Mouse (Mus musculus): ENCODE measurements around the gene Capn3. TPM values are rescaled to one million over a fixed set of nuclear protein-coding genes. Genes with fewer than 3 reads are reported as not detected.

Capn3 gene
- 1.5 and 2.3 TPM in 2 replicates for polyA plus RNA-seq (2014; fragmentation: Nextera tagmentation; extraction: Ambion mirVana)

GRCm38 (mm10) chr2:120455719-120456118 lies at the start of gene Capn3:
TSS of gene Capn3 (plus strand) at chr2:120456019.
- WGBS = 71% methylated on average over 4 of the region's 4 CpGs
- no peaks in the 10 kb centered on the region for H3K4me1 ChIP-seq (replicated peaks; ENCODE audit: control insufficient read depth, insufficient read depth, low read length)
- DNase-seq (ENCODE audit: low spot score) (no peak), ATAC-seq (replicated peaks; ENCODE audit: low FRiP score, low TSS enrichment, low read depth) (no peak)
- no peak within 1 kb of the TSS for H3K9ac ChIP-seq (ENCODE audit: low read length)
- H3K9me3 ChIP-seq (ENCODE audit: control insufficient read depth, low read length) = no peaks in the 10 kb centered on the region
- no peaks in the 10 kb centered on the region for H3K27me3 ChIP-seq (replicated peaks; ENCODE audit: control insufficient read depth, insufficient read depth, low read length)
- no peak within 1 kb of the TSS for H3K27ac ChIP-seq (ENCODE audit: low read depth)
- H3K4me2 ChIP-seq (ENCODE audit: low read length) = no peak within 1 kb of the TSS
- no peaks in the 10 kb centered on the region for H3K36me3 ChIP-seq (ENCODE audit: control insufficient read depth, insufficient read depth, low read length)
- H3K4me3 ChIP-seq (ENCODE audit: low read depth, low read length) = no peak within 1 kb of the TSS

- no peak for DNase-seq (ENCODE audit: low spot score)
- no peaks in the 10 kb centered on the region for H3K9me3 ChIP-seq (ENCODE audit: control insufficient read depth, low read length)
- no peak for ATAC-seq (replicated peaks; ENCODE audit: low FRiP score, low TSS enrichment, low read depth)
- H3K4me3 ChIP-seq (ENCODE audit: low read depth, low read length) = no peak overlapping the region
- no peaks in the 10 kb centered on the region for H3K27me3 ChIP-seq (replicated peaks; ENCODE audit: control insufficient read depth, insufficient read depth, low read length)
- no peak overlapping the region for H3K9ac ChIP-seq (ENCODE audit: low read length)
- H3K27ac ChIP-seq (ENCODE audit: low read depth) = no peak overlapping the region
- H3K36me3 ChIP-seq (ENCODE audit: control insufficient read depth, insufficient read depth, low read length) = 0 out of 2 replicates have a peak, but pooled peaks cover 2% of the 10 kb centered on the region
- no peaks in the 10 kb centered on the region for H3K4me1 ChIP-seq (replicated peaks; ENCODE audit: control insufficient read depth, insufficient read depth, low read length)
- no peak overlapping the region for H3K4me2 ChIP-seq (ENCODE audit: low read length)
- 89% methylated on average over 3 of the region's 3 CpGs for WGBS
Measured at GRCm38 (mm10) chr2:120411096-120411628, 44.7 kb upstream of the Capn3 start.

GRCm38 (mm10) chr2:120414113-120414512 lies 41.7 kb upstream of the Capn3 start:
- no peak overlapping the region for H3K4me2 ChIP-seq (ENCODE audit: low read length)
- no peak overlapping the region for H3K4me3 ChIP-seq (ENCODE audit: low read depth, low read length)
- no peak overlapping the region for H3K9ac ChIP-seq (ENCODE audit: low read length)
- no peaks in the 10 kb centered on the region for H3K27me3 ChIP-seq (replicated peaks; ENCODE audit: control insufficient read depth, insufficient read depth, low read length)
- H3K9me3 ChIP-seq (ENCODE audit: control insufficient read depth, low read length) = no peaks in the 10 kb centered on the region
- DNase-seq (ENCODE audit: low spot score) (no peak), ATAC-seq (replicated peaks; ENCODE audit: low FRiP score, low TSS enrichment, low read depth) (no peak)
- H3K4me1 ChIP-seq (replicated peaks; ENCODE audit: control insufficient read depth, insufficient read depth, low read length) = no peaks in the 10 kb centered on the region
- H3K36me3 ChIP-seq (ENCODE audit: control insufficient read depth, insufficient read depth, low read length) = 0 out of 2 replicates have a peak, but pooled peaks cover 2% of the 10 kb centered on the region
- no peak overlapping the region for H3K27ac ChIP-seq (ENCODE audit: low read depth)

- Histone ChIP-seq H3K36me3 (ENCODE audit: control insufficient read depth, insufficient read depth, low read length) (0 out of 2 replicates have a peak, but pooled peaks cover 2% of the 10 kb centered on the region), H3K4me3 (ENCODE audit: low read depth, low read length) (no peak overlapping the region), H3K9ac (ENCODE audit: low read length) (no peak overlapping the region), H3K9me3 (ENCODE audit: control insufficient read depth, low read length) (no peaks in the 10 kb centered on the region), H3K4me1 (replicated peaks; ENCODE audit: control insufficient read depth, insufficient read depth, low read length) (no peaks in the 10 kb centered on the region), H3K27ac (ENCODE audit: low read depth) (no peak overlapping the region), H3K4me2 (ENCODE audit: low read length) (no peak overlapping the region), H3K27me3 (replicated peaks; ENCODE audit: control insufficient read depth, insufficient read depth, low read length) (no peaks in the 10 kb centered on the region)
- 68% methylated on average over 1 of the region's 1 CpGs for WGBS
- DNase-seq (ENCODE audit: low spot score) = no peak
- ATAC-seq (replicated peaks; ENCODE audit: low FRiP score, low TSS enrichment, low read depth) = no peak
Measured at GRCm38 (mm10) chr2:120414738-120415414, 40.9 kb upstream of the Capn3 start.

GRCm38 (mm10) chr2:120424386-120424785 lies 31.4 kb upstream of the Capn3 start:
- no peak overlapping the region for H3K9ac ChIP-seq (ENCODE audit: low read length)
- WGBS = 80% methylated on average over 5 of the region's 5 CpGs
- ATAC-seq (replicated peaks; ENCODE audit: low FRiP score, low TSS enrichment, low read depth) (no peak), DNase-seq (ENCODE audit: low spot score) (no peak)
- no peaks in the 10 kb centered on the region for H3K27me3 ChIP-seq (replicated peaks; ENCODE audit: control insufficient read depth, insufficient read depth, low read length)
- no peaks in the 10 kb centered on the region for H3K4me1 ChIP-seq (replicated peaks; ENCODE audit: control insufficient read depth, insufficient read depth, low read length)
- no peak overlapping the region for H3K27ac ChIP-seq (ENCODE audit: low read depth)
- H3K9me3 ChIP-seq (ENCODE audit: control insufficient read depth, low read length) = no peaks in the 10 kb centered on the region
- H3K4me3 ChIP-seq (ENCODE audit: low read depth, low read length) = no peak overlapping the region
- H3K4me2 ChIP-seq (ENCODE audit: low read length) = no peak overlapping the region
- no peaks in the 10 kb centered on the region for H3K36me3 ChIP-seq (ENCODE audit: control insufficient read depth, insufficient read depth, low read length)

GRCm38 (mm10) chr2:120444486-120444885 lies 11.3 kb upstream of the Capn3 start:
- Histone ChIP-seq H3K9me3 (ENCODE audit: control insufficient read depth, low read length) (no peaks in the 10 kb centered on the region), H3K27me3 (replicated peaks; ENCODE audit: control insufficient read depth, insufficient read depth, low read length) (no peaks in the 10 kb centered on the region), H3K27ac (ENCODE audit: low read depth) (no peak overlapping the region), H3K4me1 (replicated peaks; ENCODE audit: control insufficient read depth, insufficient read depth, low read length) (no peaks in the 10 kb centered on the region), H3K36me3 (ENCODE audit: control insufficient read depth, insufficient read depth, low read length) (no peaks in the 10 kb centered on the region), H3K9ac (ENCODE audit: low read length) (no peak overlapping the region), H3K4me3 (ENCODE audit: low read depth, low read length) (no peak overlapping the region), H3K4me2 (ENCODE audit: low read length) (no peak overlapping the region)
- DNase-seq (ENCODE audit: low spot score) (no peak), ATAC-seq (replicated peaks; ENCODE audit: low FRiP score, low TSS enrichment, low read depth) (no peak)
- 81% methylated on average over 1 of the region's 1 CpGs for WGBS

- 87% methylated on average over 10 of the region's 10 CpGs for WGBS
- no peak overlapping the region for H3K9ac ChIP-seq (ENCODE audit: low read length)
- DNase-seq (ENCODE audit: low spot score) (no peak), ATAC-seq (replicated peaks; ENCODE audit: low FRiP score, low TSS enrichment, low read depth) (no peak)
- no peaks in the 10 kb centered on the region for H3K27me3 ChIP-seq (replicated peaks; ENCODE audit: control insufficient read depth, insufficient read depth, low read length)
- no peaks in the 10 kb centered on the region for H3K36me3 ChIP-seq (ENCODE audit: control insufficient read depth, insufficient read depth, low read length)
- no peak overlapping the region for H3K27ac ChIP-seq (ENCODE audit: low read depth)
- H3K4me3 ChIP-seq (ENCODE audit: low read depth, low read length) = no peak overlapping the region
- no peaks in the 10 kb centered on the region for H3K9me3 ChIP-seq (ENCODE audit: control insufficient read depth, low read length)
- H3K4me2 ChIP-seq (ENCODE audit: low read length) = no peak overlapping the region
- no peaks in the 10 kb centered on the region for H3K4me1 ChIP-seq (replicated peaks; ENCODE audit: control insufficient read depth, insufficient read depth, low read length)
Measured at GRCm38 (mm10) chr2:120446373-120446772, 9.4 kb upstream of the Capn3 start.

- H3K4me2 ChIP-seq (ENCODE audit: low read length) = no peak overlapping the region
- H3K36me3 ChIP-seq (ENCODE audit: control insufficient read depth, insufficient read depth, low read length) = no peaks in the 10 kb centered on the region
- no peak overlapping the region for H3K4me3 ChIP-seq (ENCODE audit: low read depth, low read length)
- no peak for DNase-seq (ENCODE audit: low spot score)
- ATAC-seq (replicated peaks; ENCODE audit: low FRiP score, low TSS enrichment, low read depth) = no peak
- no peaks in the 10 kb centered on the region for H3K4me1 ChIP-seq (replicated peaks; ENCODE audit: control insufficient read depth, insufficient read depth, low read length)
- H3K9me3 ChIP-seq (ENCODE audit: control insufficient read depth, low read length) = no peaks in the 10 kb centered on the region
- no peak overlapping the region for H3K9ac ChIP-seq (ENCODE audit: low read length)
- 91% methylated on average over 1 of the region's 1 CpGs for WGBS
- no peaks in the 10 kb centered on the region for H3K27me3 ChIP-seq (replicated peaks; ENCODE audit: control insufficient read depth, insufficient read depth, low read length)
- H3K27ac ChIP-seq (ENCODE audit: low read depth) = no peak overlapping the region
Measured at GRCm38 (mm10) chr2:120447306-120447705, 8.5 kb upstream of the Capn3 start.

- no peaks in the 10 kb centered on the region for H3K36me3 ChIP-seq (ENCODE audit: control insufficient read depth, insufficient read depth, low read length)
Measured at GRCm38 (mm10) chr2:120450724-120451123, 5.1 kb upstream of the Capn3 start.

More at GRCm38 (mm10) chr2:120450724-120451123, 5.1 kb upstream of the Capn3 start:
- no peaks in the 10 kb centered on the region for H3K4me1 ChIP-seq (replicated peaks; ENCODE audit: control insufficient read depth, insufficient read depth, low read length)
- WGBS = 67% methylated on average over 6 of the region's 6 CpGs
- H3K27ac ChIP-seq (ENCODE audit: low read depth) = no peak overlapping the region
- no peak overlapping the region for H3K4me2 ChIP-seq (ENCODE audit: low read length)
- no peak overlapping the region for H3K4me3 ChIP-seq (ENCODE audit: low read depth, low read length)
- H3K9ac ChIP-seq (ENCODE audit: low read length) = no peak overlapping the region
- no peaks in the 10 kb centered on the region for H3K27me3 ChIP-seq (replicated peaks; ENCODE audit: control insufficient read depth, insufficient read depth, low read length)
- no peak for ATAC-seq (replicated peaks; ENCODE audit: low FRiP score, low TSS enrichment, low read depth)
- no peaks in the 10 kb centered on the region for H3K9me3 ChIP-seq (ENCODE audit: control insufficient read depth, low read length)
- no peak for DNase-seq (ENCODE audit: low spot score)
